Mouse (Mus musculus) embryonic stem cell, embryonic (primary cell): ENCODE data around the gene Hist1h2bc.
"Not testable (repeated sequence)": the region's sequence is repeated elsewhere in the genome, so short reads cannot be mapped to it uniquely, and the experiment has no call there.

Source experiments
- CTCF ChIA-PET, 4 experiments: fragments of 300-600 bp in 2 of 4; fragments of 350-600 bp in 2 of 4; sonication (Branson Sonifier 250); formaldehyde crosslinking; loops; one replicate each; lab custom pipeline; 2022; ENCODE audit warnings: inconsistent platforms in 2 of 4; lab: Charles Lee
- POLR2A ChIA-PET, 4 experiments: fragments of 300-600 bp in 2 of 4; fragments of 350-600 bp in 2 of 4; sonication (Branson Sonifier 250); formaldehyde crosslinking; loops; one replicate each; lab custom pipeline; 2022; ENCODE audit warnings: antibody characterized with exemption in 4 of 4, inconsistent platforms in 1 of 4; lab: Charles Lee

Gene Hist1h2bc

GRCm38 (mm10) chr13:23709714-23710373, 25.8 kb downstream of the Hist1h2bc start:
- ChIA-PET CTCF (interaction anchor here in 1 of 4 experiments (0.6 kb wide), 1 partner anchor 596 kb away, joined by 3 read pairs; no protein-coding TSS in a partner anchor), POLR2A (interaction anchor here in 3 of 4 experiments (0.7 to 6.4 kb wide), 28 partner anchors 8 to 139 kb away, joined by 3 to 56 read pairs (median 7); partner anchors contain the start of genes Hist1h2ab (in 3 of the 3), Hist1h2ac (in 3 of the 3), Hist1h2bc (in 3 of the 3) and Hist1h3b (in 3 of the 3))

GRCm38 (mm10) chr13:23710374-23711089, 26.5 kb downstream of the Hist1h2bc start, which contains the start of gene Hfe:
Hfe (minus strand) TSS chr13:23710854.
- CTCF ChIA-PET = interaction anchor here in 2 of 4 experiments (0.6 to 0.8 kb wide), 2 partner anchors 10 to 595 kb away, joined by 3 to 5 read pairs; no protein-coding TSS in a partner anchor
- POLR2A ChIA-PET = interaction anchor here in 3 of 4 experiments (0.5 to 6.4 kb wide), 27 partner anchors 9 to 364 kb away, joined by 3 to 56 read pairs (median 6); partner anchors contain the start of genes Hist1h2ab (in 3 of the 3), Hist1h2ac (in 3 of the 3), Hist1h2bc (in 3 of the 3) and Hist1h3b (in 3 of the 3)

- CTCF ChIA-PET = no interaction called here
- POLR2A ChIA-PET = interaction anchor here (0.5 to 6.4 kb wide), 12 partner anchors 8 to 1967 kb away, joined by 3 to 56 read pairs (median 10); partner anchors contain the start of genes Hist1h1c (in 2 of the 4), Hist1h4c (in 2 of the 4), Hist1h1a (in 1 of the 4) and Hist1h1t (in 1 of the 4)
Observed at GRCm38 (mm10) chr13:23716261-23717042, 32.5 kb downstream of the Hist1h2bc start.

DNA sequence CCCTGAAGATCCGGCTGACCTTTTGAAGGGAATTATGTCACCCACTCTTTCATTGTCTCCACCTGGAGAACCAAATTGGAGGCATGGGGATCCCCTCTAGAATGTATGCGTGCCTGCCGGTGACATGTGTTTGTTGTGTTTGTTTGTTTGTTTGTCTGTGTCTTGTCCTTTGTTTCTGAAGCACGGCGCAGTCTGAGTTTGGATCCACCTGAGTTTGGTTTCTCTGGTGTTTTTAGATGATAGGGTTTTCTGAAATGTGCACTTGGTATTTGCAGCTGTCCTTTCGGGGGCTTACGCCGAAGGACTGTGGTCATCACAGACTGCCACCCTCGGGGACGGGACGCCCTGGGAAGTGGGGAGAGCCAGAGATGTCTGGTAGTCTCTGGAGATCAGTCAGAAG, 33.2 kb downstream of the Hist1h2bc start:
- CTCF ChIA-PET = no interaction called here
- POLR2A ChIA-PET = interaction anchor here (0.5 to 2.9 kb wide), 18 partner anchors 9 to 1967 kb away, joined by 3 to 14 read pairs (median 5); partner anchors contain the start of genes Hist1h2ac (in 2 of the 4), Hist1h2bc (in 2 of the 4), Hist1h3b (in 2 of the 4) and Hist1h4c (in 2 of the 4)

GRCm38 (mm10) chr13:23717593-23718245, 33.7 kb downstream of the Hist1h2bc start:
- CTCF ChIA-PET = not testable (repeated sequence)
- POLR2A ChIA-PET = interaction anchor here (0.8 to 2.9 kb wide), 19 partner anchors 9 to 56 kb away, joined by 3 to 14 read pairs (median 5); partner anchors contain the start of genes Hist1h1c (in 2 of the 4), Hist1h2ac (in 2 of the 4), Hist1h2bc (in 2 of the 4) and Hist1h3b (in 2 of the 4)

DNA sequence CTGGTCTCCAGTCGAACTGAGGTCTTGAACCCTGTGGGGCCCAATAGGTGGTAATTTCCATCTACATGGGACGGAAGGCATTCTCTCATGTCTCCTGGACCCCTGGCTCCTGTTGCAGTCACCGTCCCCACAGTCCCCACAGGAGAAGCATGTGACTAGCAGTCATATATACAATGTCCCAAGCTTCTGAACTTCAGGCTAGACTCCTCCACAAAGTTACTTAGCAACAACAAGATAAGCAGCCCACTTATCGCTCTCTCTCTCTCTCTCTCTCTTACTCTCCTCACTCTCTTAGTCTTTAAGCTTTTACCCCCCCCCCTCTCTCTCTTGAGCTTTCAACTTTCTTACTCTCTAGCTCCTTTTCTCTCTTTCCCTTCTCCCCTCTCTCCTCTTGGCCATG, 40.2 kb downstream of the Hist1h2bc start:
- CTCF ChIA-PET = no interaction called here

GRCm38 (mm10) chr13:23725213-23725612, 41.2 kb downstream of the Hist1h2bc start:
- CTCF ChIA-PET = no interaction called here
- POLR2A ChIA-PET = interaction anchor here in 2 of 4 experiments (0.8 to 39.0 kb wide), 5 partner anchors 13 to 41 kb away, joined by 3 to 2331 read pairs (median 70); partner anchors contain the start of genes Hist1h1c (in 2 of the 2), Hist1h2ab (in 2 of the 2), Hist1h2bb (in 2 of the 2) and Hist1h3b (in 2 of the 2)

More for the DNA sequence above, 40.2 kb downstream of the Hist1h2bc start:
- POLR2A ChIA-PET = interaction anchor here in 2 of 4 experiments (1.0 to 39.0 kb wide), 4 partner anchors 25 to 34 kb away, joined by 4 to 2331 read pairs (median 799); partner anchors contain the start of genes Hist1h2ab (in 2 of the 2), Hist1h2bb (in 2 of the 2), Hist1h3b (in 2 of the 2) and Hist1h3c (in 2 of the 2)

DNA sequence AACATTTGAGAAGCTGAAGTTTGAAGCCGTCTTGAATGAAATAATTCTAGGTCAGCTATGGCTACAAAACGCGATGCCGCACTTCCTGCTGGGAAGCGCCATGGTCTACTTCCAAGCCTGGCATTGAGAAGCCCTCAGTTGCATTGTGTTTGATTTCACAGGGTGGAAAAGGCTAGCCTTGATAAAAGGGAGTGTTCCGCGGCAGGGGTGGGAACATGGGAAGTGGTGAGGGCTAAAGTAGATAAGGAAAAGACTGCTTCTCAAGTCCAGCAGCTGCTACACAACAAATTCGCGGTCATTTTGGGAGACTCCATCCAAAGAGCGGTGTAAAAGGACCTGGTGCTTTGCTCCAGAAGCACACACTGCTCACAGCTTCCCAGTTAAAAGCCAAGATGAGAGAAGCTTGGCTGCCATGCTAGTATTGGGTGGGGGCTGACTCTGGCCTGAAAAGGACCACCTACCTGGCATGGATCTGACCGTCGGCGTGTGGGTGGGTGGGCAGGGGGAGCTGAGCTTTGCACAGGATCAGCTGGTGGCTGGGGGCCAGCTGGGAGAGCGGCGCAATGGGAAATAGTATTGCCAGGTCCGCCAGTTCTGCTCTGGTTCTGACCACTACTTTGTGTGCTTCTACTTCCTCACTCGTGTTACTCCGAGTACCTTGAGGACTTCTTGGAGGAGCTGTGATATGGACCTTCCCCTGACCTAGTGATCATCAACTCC, 44.6 kb downstream of the Hist1h2bc start:
- ChIA-PET POLR2A (interaction anchor here (0.6 to 39.0 kb wide), 24 partner anchors 9 to 1685 kb away, joined by 3 to 2331 read pairs (median 6); partner anchors contain the start of genes Hist1h1c (in 4 of the 4), Hist1h1a (in 3 of the 4), Hist1h4c (in 3 of the 4) and Hist1h2ab (in 2 of the 4)), CTCF (interaction anchor here in 3 of 4 experiments (0.6 to 1.2 kb wide), 3 partner anchors 27 to 353 kb away, joined by 4 to 7 read pairs (median 4); no protein-coding TSS in a partner anchor)

DNA sequence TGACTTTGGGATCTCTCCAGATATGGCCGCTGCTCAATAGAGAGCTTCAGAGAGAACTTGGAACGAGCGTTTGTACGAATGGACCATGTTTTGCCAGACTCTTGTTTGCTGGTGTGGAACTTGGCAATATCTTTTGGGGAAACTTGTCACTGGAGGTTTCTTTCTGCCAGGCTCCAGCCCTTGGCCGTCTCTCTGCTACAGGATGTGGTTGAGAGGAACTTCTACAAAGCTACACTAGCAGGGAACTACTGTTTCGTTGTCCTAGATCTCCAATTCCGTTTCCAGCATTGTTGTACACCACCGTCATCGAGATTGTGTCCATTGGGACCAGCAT, 45.2 kb downstream of the Hist1h2bc start:
- ChIA-PET CTCF (interaction anchor here in 3 of 4 experiments (0.6 to 1.2 kb wide), 4 partner anchors 11 to 353 kb away, joined by 3 to 7 read pairs (median 4); no protein-coding TSS in a partner anchor), POLR2A (interaction anchor here in 3 of 4 experiments (0.6 to 39.0 kb wide), 18 partner anchors 9 to 1686 kb away, joined by 3 to 2331 read pairs (median 19); partner anchors contain the start of genes Hist1h1c (in 3 of the 3), Hist1h4c (in 3 of the 3), Hist1h1a (in 2 of the 3) and Hist1h2ab (in 2 of the 3))

GRCm38 (mm10) chr13:23729706-23730105, 45.7 kb downstream of the Hist1h2bc start:
- CTCF ChIA-PET = interaction anchor here in 2 of 4 experiments (0.9 to 1.3 kb wide), 4 partner anchors 10 to 30 kb away, joined by 3 to 4 read pairs (median 3); no protein-coding TSS in a partner anchor
- POLR2A ChIA-PET = interaction anchor here in 3 of 4 experiments (0.6 to 39.0 kb wide), 18 partner anchors 9 to 1686 kb away, joined by 3 to 2331 read pairs (median 19); partner anchors contain the start of genes Hist1h1c (in 3 of the 3), Hist1h4c (in 3 of the 3), Hist1h1a (in 2 of the 3) and Hist1h2ab (in 2 of the 3)

- POLR2A ChIA-PET = interaction anchor here in 3 of 4 experiments (1.0 to 39.0 kb wide), 11 partner anchors 8 to 49 kb away, joined by 3 to 2331 read pairs (median 32); partner anchors contain the start of genes Hist1h4c (in 3 of the 3), Hist1h1a (in 2 of the 3), Hist1h1c (in 2 of the 3) and Hist1h2ab (in 2 of the 3)
- CTCF ChIA-PET = interaction anchor here in 3 of 4 experiments (0.6 to 1.3 kb wide), 3 partner anchors 18 to 31 kb away, joined by 3 to 4 read pairs (median 3); no protein-coding TSS in a partner anchor
Observed at GRCm38 (mm10) chr13:23730479-23730878, 46.5 kb downstream of the Hist1h2bc start.

DNA sequence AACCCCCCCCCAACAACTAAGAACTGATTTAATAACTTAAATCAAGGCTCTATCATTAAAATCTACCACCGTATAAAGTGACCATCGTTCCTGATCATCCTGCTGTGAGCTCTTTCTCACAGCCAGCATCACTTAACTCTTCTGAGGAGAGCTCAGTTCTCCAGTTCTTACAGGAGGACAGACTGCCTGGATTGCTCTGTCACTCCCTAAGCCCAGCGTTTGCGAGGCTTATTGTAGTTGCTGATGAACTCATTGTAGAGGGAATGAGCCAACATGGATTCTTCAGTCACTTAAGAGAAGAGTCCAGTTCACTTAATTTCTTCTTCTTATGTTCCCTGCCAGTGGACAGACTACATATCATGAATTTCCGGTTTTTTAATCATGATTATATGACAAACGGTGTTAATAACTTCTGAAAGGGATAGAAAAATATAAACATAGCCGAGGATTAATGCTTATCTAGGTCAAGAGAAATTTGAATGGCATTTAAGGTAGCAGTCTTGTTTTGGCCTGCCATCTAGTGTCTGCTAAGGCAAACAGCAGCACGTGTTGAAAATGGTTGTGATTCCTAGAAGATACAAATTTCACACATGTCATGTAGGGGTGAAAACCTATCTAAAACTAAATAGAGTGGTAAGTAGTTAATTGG, 48.3 kb downstream of the Hist1h2bc start:
- ChIA-PET CTCF (interaction anchor here in 2 of 4 experiments (0.6 to 1.3 kb wide), 6 partner anchors 27 to 523 kb away, joined by 3 to 6 read pairs (median 4); no protein-coding TSS in a partner anchor), POLR2A (interaction anchor here (0.5 to 39.0 kb wide), 15 partner anchors 16 to 470 kb away, joined by 3 to 2331 read pairs (median 4); partner anchors contain the start of genes Hist1h3b (in 3 of the 4), Hist1h4c (in 3 of the 4), Hist1h1a (in 2 of the 4) and Hist1h2ab (in 2 of the 4))

- CTCF ChIA-PET = interaction anchor here in 1 of 4 experiments (1.0 to 2.1 kb wide), 2 partner anchors 15 to 39 kb away, joined by 4 to 5 read pairs; partner anchors contain the start of genes Hist1h3b and Hist1h4c
- POLR2A ChIA-PET = interaction anchor here (0.8 to 44.4 kb wide), 32 partner anchors 5 to 1694 kb away, joined by 3 to 2331 read pairs (median 31); partner anchors contain the start of genes Hist1h4c (in 4 of the 4), Hist1h1a (in 3 of the 4), Hist1h2ac (in 3 of the 4) and Hist1h2ae (in 3 of the 4)
Observed at GRCm38 (mm10) chr13:23737091-23737490, 53.1 kb downstream of the Hist1h2bc start.

DNA sequence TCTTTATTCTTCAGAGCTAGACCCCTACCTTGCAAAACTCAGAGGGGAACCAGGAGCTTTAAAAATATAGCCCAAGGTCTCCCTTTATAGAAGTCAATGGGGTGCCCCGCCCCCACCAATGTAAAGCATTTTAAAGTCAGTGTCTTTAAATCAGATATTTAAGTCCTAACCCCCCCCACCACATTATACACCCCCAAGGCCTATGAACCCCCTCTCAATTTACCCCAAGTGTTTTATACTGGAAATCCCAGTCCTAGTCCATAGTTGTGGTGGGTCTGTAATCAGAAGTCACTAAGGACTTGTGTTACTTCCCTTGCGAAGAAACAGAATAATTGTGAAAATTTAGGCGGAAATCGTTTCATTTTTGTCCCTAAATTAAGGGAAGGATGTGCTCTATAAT, 54.0 kb downstream of the Hist1h2bc start:
- CTCF ChIA-PET = interaction anchor here in 2 of 4 experiments (0.6 to 3.0 kb wide), 5 partner anchors 14 to 41 kb away, joined by 3 to 11 read pairs (median 4); partner anchors contain the start of genes Hist1h2ab (in 1 of the 2), Hist1h3b (in 1 of the 2) and Hist1h4c (in 1 of the 2)
- POLR2A ChIA-PET = interaction anchor here (0.5 to 44.4 kb wide), 88 partner anchors 4 to 1702 kb away, joined by 3 to 2331 read pairs (median 10); partner anchors contain the start of genes Hist1h1a (in 4 of the 4), Hist1h2ab (in 4 of the 4), Hist1h2bc (in 4 of the 4) and Hist1h2be (in 4 of the 4)
